Mouse (Mus musculus) embryonic facial prominence, embryonic 12.5 days (tissue): ENCODE measurements at regions not wholly inside any gene's neighbourhood (a gene's known extent, or its start where the extent isn't known, plus 50 kb on each side); places are given as distances from the start of the nearest gene placed in this dataset.

Experiments
- ATAC-seq: fragments of 200-750 bp; cut with Nextera tagmentation; 2 replicates; pipeline ENCODE4 v1.8.0; 2017; ENCODE audit not compliant: insufficient number of reproducible peaks, insufficient read depth, low FRiP score, low TSS enrichment
- H3K27ac ChIP-seq: fragments of 300-500 bp; sonication (generic); 2 replicates; pipeline ENCODE4 v1.5.1; 2016; ENCODE audit warnings: mild to moderate bottlenecking
- H3K27me3 ChIP-seq: fragments of 300-500 bp; sonication (generic); 2 replicates; pipeline ENCODE4 v1.6.1; 2016; ENCODE audit warnings: mild to moderate bottlenecking, moderate library complexity
- H3K36me3 ChIP-seq: fragments of 300-500 bp; sonication (generic); 2 replicates; pipeline ENCODE4 v1.6.1; 2016; ENCODE audit warnings: mild to moderate bottlenecking
- H3K4me1 ChIP-seq: fragments of 300-500 bp; sonication (generic); 2 replicates; pipeline ENCODE4 v1.6.1; 2016
- H3K4me2 ChIP-seq: fragments of 300-500 bp; sonication (generic); replicated peaks from 2 replicates; pipeline ENCODE4 v1.6.1; 2016; ENCODE audit warnings: mild to moderate bottlenecking, moderate library complexity
- H3K4me3 ChIP-seq: fragments of 300-500 bp; sonication (generic); 2 replicates; pipeline ENCODE4 v1.5.1; 2016; ENCODE audit warnings: mild to moderate bottlenecking
- H3K9ac ChIP-seq: fragments of 300-500 bp; sonication (generic); 2 replicates; pipeline ENCODE4 v1.6.1; 2016; ENCODE audit warnings: mild to moderate bottlenecking, moderate library complexity
- H3K9me3 ChIP-seq: fragments of 300-500 bp; sonication (generic); 2 replicates; pipeline ENCODE4 v1.6.1; 2016; ENCODE audit warnings: mild to moderate bottlenecking, moderate library complexity
- WGBS: fragments of 180-500 bp; shearing (Covaris S2); methylation state at CpG from one replicate; pipeline ENCODE4 v1.1.7; 2016; 5-methylcytosine and 5-hydroxymethylcytosine counted together

DNA sequence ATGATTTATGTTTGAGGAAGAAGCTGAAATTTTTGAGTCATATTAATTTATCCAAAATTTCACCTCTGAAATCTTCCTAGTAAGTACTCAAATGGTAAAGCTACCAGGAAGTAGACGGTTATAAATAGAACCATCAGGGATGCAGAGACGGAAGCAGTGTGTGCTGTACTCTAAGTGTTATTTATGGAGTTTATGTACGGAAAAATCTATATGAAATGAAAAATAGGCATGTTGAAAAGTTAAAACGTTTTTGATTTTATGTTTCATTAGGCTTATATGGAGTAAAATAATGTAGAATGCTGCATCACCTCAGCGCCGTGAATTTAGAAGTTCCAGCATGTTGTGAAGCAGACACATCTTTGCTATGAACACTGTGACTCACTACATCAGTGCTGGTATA, 149.1 kb upstream of the Cypt12 start:
- no peaks in the 10 kb centered on the region for H3K36me3 ChIP-seq
- H3K27me3 ChIP-seq: peaks cover 34% of the 10 kb centered on the region
- no peaks in the 10 kb centered on the region for H3K9me3 ChIP-seq
- no peak overlapping the region for H3K4me2 ChIP-seq
- no peak overlapping the region for H3K9ac ChIP-seq
- no peak overlapping the region for H3K27ac ChIP-seq
- H3K4me3 ChIP-seq: no peak overlapping the region
- 45% methylated on average over 6 of the region's 6 CpGs for WGBS
- ATAC-seq: no peak
- H3K4me1 ChIP-seq: peaks cover 6% of the 10 kb centered on the region; the same call in 1 of the 2 replicates

DNA sequence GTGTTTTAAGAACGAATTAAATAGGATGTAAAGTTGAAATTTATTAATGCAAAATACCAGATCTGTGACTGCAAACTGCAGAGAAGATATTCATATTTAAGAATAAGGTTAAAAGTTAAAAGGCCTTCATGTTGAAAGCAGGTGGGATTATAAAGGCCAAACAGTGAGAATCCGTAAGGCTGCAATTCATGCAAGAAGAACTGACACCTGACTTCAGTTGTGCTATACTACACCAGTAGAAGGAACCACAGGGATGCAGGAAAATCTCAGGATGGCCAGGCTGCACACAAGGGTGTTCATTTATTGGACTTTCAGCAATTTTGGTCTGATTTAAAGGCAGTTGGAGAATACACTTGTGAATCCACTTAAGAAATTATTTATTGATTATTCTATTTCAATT, 147.4 kb upstream of the Cypt12 start:
- Histone ChIP-seq H3K36me3 (no peaks in the 10 kb centered on the region), H3K27me3 (peaks cover 17% of the 10 kb centered on the region), H3K27ac (no peak overlapping the region), H3K4me1 (no peaks in the 10 kb centered on the region), H3K4me3 (no peak overlapping the region), H3K4me2 (no peak overlapping the region), H3K9me3 (no peaks in the 10 kb centered on the region), H3K9ac (no peak overlapping the region)
- WGBS: 62% methylated on average over 2 of the region's 2 CpGs
- no peak for ATAC-seq

DNA sequence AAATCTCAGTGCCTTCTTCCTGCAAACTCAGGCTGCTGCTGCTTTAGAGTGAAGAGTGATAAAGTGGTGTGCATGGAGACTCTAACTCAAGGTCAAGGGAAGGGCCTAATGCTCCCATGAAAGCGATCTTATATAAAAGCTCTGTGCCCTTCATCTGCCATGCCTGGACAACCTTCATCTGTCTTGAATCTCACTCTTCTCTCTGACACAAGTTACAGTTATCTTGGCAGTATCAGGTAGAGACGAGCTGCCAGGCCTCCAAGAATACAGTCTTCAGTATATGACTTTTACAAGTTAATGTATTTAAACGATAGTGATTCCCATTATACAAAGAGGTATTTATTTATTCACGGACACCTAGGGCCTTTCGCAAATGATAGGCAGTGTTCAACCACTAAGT, 146.7 kb upstream of the Cypt12 start:
- no peaks in the 10 kb centered on the region for H3K9me3 ChIP-seq

DNA sequence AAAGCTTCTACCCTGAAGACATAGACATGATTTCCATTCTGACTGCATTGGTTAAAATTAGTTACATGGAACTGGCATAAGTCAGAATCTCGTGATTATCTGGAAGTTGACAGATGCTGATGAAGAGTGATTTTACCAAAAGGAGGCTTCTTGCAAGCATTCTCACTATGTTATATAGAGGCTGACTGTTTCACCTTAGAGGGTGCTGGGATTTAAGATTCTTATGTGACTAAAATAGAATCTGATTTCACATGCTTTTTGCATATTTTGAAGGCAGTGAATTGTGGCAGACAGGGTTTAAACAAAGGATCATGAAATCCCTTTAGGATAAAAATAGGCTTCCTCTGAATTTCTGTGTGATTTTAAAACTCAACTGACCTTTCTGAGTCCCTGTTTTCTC, 143.0 kb upstream of the Cypt12 start:
- Histone ChIP-seq H3K4me3 (no peak overlapping the region), H3K4me2 (no peak overlapping the region), H3K27ac (no peak overlapping the region), H3K9me3 (no peaks in the 10 kb centered on the region), H3K4me1 (no peaks in the 10 kb centered on the region), H3K27me3 (no peaks in the 10 kb centered on the region), H3K36me3 (no peaks in the 10 kb centered on the region), H3K9ac (no peak overlapping the region)
- ATAC-seq: no peak
- WGBS: 79% methylated on average over 1 of the region's 1 CpGs

More for the DNA sequence above, 146.7 kb upstream of the Cypt12 start:
- WGBS: 80% methylated on average over 5 of the region's 5 CpGs
- Histone ChIP-seq H3K27ac (no peak overlapping the region), H3K4me1 (no peaks in the 10 kb centered on the region), H3K4me3 (no peak overlapping the region), H3K9ac (no peak overlapping the region), H3K27me3 (peaks cover 11% of the 10 kb centered on the region), H3K36me3 (no peaks in the 10 kb centered on the region), H3K4me2 (no peak overlapping the region)
- no peak for ATAC-seq

DNA sequence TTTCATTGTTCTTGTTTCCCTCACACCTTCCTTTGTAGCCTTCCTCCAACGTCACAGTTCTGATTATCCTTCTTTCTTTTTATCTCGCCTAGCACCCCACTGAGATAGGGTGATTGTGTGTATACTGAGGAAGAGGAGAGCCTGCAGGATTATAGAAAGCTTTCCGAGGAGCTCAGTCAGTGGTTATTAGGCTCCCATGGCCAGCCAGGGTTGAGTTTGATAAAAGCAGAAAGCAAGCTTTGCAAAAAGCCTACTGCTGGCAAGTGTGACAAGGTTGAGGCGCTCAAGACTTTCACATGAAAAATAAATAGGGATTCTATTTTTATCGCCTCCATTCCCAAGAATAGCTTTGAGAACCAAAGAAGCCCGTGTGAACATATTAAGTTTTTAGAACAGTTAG, 136.9 kb upstream of the Cypt12 start:
- Histone ChIP-seq H3K4me1 (no peaks in the 10 kb centered on the region), H3K27ac (no peak overlapping the region), H3K9me3 (no peaks in the 10 kb centered on the region), H3K4me3 (no peak overlapping the region), H3K9ac (no peak overlapping the region), H3K27me3 (no peaks in the 10 kb centered on the region), H3K36me3 (no peaks in the 10 kb centered on the region), H3K4me2 (no peak overlapping the region)
- no peak for ATAC-seq
- WGBS: 58% methylated on average over 6 of the region's 6 CpGs

DNA sequence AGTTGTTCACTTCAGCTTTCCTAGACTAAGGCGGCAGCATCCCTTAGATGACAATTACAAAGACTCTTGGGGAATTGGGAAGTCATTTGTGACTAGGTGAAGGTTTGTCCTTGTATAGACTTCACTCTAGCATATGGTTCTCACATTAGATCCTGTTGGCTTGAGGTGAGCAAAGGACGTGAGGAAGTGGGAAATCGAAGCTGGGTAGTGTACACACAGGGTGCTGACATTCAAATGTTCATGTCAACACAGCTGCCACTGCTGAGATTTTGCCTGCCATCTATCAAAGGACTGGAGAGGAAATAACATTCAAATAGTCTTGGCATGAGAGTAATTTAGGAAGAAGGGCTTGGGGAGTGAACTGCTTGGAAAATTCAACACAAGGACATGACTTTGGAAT, 124.0 kb upstream of the Cypt12 start:
- H3K4me2 ChIP-seq: no peak overlapping the region
- ATAC-seq: no peak
- WGBS: 53% methylated on average over 3 of the region's 3 CpGs
- no peak overlapping the region for H3K4me3 ChIP-seq
- no peaks in the 10 kb centered on the region for H3K9me3 ChIP-seq
- H3K36me3 ChIP-seq: no peaks in the 10 kb centered on the region
- no peak overlapping the region for H3K27ac ChIP-seq
- no peaks in the 10 kb centered on the region for H3K27me3 ChIP-seq
- no peaks in the 10 kb centered on the region for H3K4me1 ChIP-seq
- no peak overlapping the region for H3K9ac ChIP-seq

DNA sequence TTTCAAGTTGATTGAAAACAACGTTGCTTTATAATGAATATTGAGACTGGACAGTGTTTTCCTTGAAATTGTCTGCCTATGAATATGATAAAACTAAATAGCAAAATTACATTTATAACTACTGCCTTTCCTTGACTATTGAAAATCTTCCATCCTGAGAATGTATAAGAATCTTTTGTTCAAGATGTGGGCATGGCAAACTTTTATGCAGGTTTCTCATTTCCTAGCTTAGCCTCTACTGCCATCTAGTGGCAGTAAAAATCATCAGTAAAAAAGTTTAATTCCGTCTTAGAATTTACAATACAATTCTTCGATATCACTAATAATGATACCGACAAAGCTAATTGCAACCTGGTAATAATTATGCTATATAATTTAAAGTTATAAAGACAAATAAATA, 123.5 kb upstream of the Cypt12 start:
- Histone ChIP-seq H3K9me3 (no peaks in the 10 kb centered on the region), H3K36me3 (no peaks in the 10 kb centered on the region), H3K4me2 (no peak overlapping the region), H3K4me1 (no peaks in the 10 kb centered on the region), H3K4me3 (no peak overlapping the region), H3K27ac (no peak overlapping the region), H3K27me3 (no peaks in the 10 kb centered on the region), H3K9ac (no peak overlapping the region)
- no peak for ATAC-seq
- 53% methylated on average over 4 of the region's 4 CpGs for WGBS

DNA sequence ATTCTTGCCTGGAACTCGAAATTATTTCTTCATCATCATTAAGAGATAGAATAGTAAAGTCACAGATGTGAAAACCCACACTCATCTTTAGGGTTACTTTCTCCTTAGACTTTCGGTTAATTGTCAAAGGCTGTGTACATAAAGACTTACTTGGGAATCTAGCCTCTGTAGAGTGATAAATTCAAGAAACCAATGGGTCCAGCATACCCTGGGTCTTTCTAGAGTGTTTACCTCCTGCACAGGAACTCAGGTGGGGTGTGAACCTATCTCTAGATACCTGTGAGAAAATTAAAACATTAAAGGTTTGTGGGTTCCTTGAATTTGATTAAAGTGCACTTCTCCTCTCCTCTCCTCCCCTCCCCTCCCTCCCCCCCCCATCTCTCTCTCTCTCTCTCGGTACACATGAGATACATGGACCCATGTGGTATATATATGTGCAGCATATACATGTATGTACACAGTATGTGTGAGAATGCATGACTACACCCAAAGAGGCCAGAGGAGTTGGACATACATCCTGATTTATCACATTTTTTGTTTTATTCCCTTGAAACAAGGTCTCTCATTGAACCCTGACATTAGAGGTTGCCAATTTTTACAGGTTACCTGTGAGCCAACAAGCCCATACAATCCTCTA, 122.8 kb upstream of the Cypt12 start:
- H3K4me2 ChIP-seq: no peak overlapping the region
- ATAC-seq: no peak
- no peak overlapping the region for H3K27ac ChIP-seq
- no peaks in the 10 kb centered on the region for H3K9me3 ChIP-seq
- H3K9ac ChIP-seq: no peak overlapping the region
- H3K4me1 ChIP-seq: no peaks in the 10 kb centered on the region
- 65% methylated on average over 3 of the region's 3 CpGs for WGBS
- H3K27me3 ChIP-seq: no peaks in the 10 kb centered on the region
- H3K36me3 ChIP-seq: no peaks in the 10 kb centered on the region
- no peak overlapping the region for H3K4me3 ChIP-seq

DNA sequence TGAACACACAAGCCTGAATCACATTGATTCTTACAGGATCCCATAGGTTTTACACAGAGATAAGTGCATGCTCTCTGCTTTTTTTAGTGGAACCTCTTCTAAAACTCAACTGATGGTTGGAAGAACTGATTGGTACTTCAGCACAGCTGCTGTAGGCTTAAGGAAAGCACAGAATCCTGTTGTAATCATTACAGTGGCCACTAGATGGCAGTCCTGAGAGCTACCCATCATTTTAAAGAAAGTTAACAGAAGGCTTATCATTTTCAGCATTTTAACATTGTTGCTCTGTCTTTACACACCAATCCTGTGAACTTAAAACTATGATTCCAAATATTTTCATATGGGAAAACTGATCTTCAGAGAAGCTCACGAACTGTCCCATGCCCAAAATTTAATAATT, 113.5 kb upstream of the Cypt12 start:
- H3K36me3 ChIP-seq: no peaks in the 10 kb centered on the region
- WGBS: 27% methylated on average over 1 of the region's 1 CpGs

DNA sequence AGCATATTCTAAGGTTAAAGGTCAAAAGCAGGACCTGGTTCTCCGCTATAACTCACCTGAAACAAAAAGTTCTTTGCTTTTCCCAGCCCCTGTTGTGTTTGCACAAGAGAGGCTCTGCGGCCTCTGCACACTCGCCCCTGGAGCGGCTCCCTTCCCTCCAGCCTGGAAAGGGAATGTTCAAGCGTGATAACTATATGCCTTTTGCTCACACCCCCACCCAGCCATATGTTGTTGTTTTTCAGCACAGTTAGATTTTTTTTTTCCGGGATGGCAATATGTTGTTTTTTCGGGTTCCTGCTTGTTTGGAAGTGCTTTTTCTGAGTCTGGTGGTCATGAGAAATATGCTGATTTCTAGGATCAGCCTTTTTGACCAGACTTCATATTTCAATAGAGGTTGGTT, 100.6 kb upstream of the Cypt12 start:
- H3K36me3 ChIP-seq: no peaks in the 10 kb centered on the region
- 72% methylated on average over 7 of the region's 7 CpGs for WGBS
- no peak for ATAC-seq

More for the DNA sequence above, 113.5 kb upstream of the Cypt12 start:
- ATAC-seq: no peak
- Histone ChIP-seq H3K4me1 (no peaks in the 10 kb centered on the region), H3K27me3 (no peaks in the 10 kb centered on the region), H3K27ac (no peak overlapping the region), H3K9ac (no peak overlapping the region), H3K4me3 (no peak overlapping the region), H3K9me3 (no peaks in the 10 kb centered on the region), H3K4me2 (no peak overlapping the region)

DNA sequence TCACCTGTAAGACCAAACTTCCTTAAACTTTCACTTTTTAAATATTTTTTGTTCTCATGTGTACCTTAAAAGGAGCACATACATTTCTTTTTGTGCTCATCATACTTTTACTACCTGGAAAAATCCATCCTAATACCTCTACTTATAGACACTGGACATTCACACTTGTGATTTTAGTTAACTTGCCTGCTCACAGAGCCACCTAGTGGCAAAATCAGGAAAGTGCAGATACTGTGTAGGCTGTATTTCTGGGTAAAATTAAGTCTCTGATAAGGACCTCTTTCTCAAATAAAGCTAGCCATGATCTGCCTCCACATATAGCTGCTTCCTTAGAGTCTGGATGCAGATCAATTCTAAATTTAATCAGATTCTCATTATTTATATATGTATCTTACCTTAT, 100.0 kb upstream of the Cypt12 start:
- Histone ChIP-seq H3K4me1 (no peaks in the 10 kb centered on the region), H3K9ac (no peak overlapping the region), H3K4me2 (no peak overlapping the region), H3K27me3 (no peaks in the 10 kb centered on the region), H3K27ac (no peak overlapping the region), H3K4me3 (no peak overlapping the region), H3K9me3 (no peaks in the 10 kb centered on the region), H3K36me3 (no peaks in the 10 kb centered on the region)
- no peak for ATAC-seq

More for the DNA sequence above, 100.6 kb upstream of the Cypt12 start:
- Histone ChIP-seq H3K27ac (no peak overlapping the region), H3K9me3 (no peaks in the 10 kb centered on the region), H3K4me3 (no peak overlapping the region), H3K9ac (no peak overlapping the region), H3K4me2 (no peak overlapping the region), H3K4me1 (no peaks in the 10 kb centered on the region), H3K27me3 (no peaks in the 10 kb centered on the region)

DNA sequence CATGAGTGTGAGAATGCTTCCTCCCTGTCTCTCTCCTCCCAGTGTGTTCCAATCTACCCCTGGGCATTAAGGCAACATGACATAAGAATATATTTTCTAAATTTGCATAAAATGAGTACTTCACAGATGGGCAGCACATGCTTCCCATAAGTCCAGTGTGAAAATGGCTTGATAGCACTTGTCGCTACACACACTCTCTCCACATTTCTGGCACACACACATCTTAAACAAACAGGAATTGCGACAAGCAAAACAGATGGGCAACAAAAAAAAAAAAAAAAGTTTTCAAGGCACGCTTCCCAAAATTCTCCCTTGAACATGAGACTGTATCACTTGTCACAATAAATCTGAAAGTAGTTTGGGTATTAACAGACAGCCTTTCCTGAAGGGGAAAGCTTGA, 85.8 kb upstream of the Cypt12 start:
- WGBS: 70% methylated on average over 3 of the region's 3 CpGs
- no peaks in the 10 kb centered on the region for H3K4me1 ChIP-seq
- H3K27ac ChIP-seq: no peak overlapping the region
- ATAC-seq: no peak
- H3K4me3 ChIP-seq: no peak overlapping the region
- H3K4me2 ChIP-seq: no peak overlapping the region
- H3K27me3 ChIP-seq: no peaks in the 10 kb centered on the region
- no peaks in the 10 kb centered on the region for H3K36me3 ChIP-seq
- no peaks in the 10 kb centered on the region for H3K9me3 ChIP-seq
- H3K9ac ChIP-seq: no peak overlapping the region

DNA sequence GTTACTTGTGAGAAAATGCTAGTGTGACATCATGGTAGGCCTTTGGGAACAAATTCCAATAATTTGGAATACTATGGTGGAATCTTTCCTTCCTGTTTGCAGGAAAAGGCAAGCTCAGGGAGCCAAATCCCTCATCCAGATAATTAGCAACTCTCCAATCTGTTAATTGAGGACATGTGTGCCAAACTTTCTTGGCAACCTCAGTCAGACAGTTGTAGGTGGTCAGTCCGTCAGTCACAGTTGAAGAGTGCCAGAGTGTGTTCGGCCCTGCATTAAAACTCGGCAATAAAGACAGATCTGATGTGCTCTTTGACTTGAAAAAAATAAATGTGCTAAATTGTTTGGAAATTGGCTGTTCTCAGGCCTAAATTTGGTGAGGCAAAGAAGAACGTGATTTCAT, 83.1 kb upstream of the Cypt12 start:
- no peaks in the 10 kb centered on the region for H3K9me3 ChIP-seq
- no peaks in the 10 kb centered on the region for H3K27me3 ChIP-seq
- H3K9ac ChIP-seq: no peak overlapping the region
- H3K27ac ChIP-seq: no peak overlapping the region
- H3K36me3 ChIP-seq: no peaks in the 10 kb centered on the region
- no peak overlapping the region for H3K4me3 ChIP-seq
- no peak for ATAC-seq
- H3K4me1 ChIP-seq: no peaks in the 10 kb centered on the region
- WGBS: 59% methylated on average over 4 of the region's 4 CpGs
- no peak overlapping the region for H3K4me2 ChIP-seq
